Mouse (Mus musculus) right cerebral cortex, postnatal 10 days (tissue): ENCODE results near the gene Uba1.
"Not testable (repeated sequence)": the region's sequence is repeated elsewhere in the genome, so short reads cannot be mapped to it uniquely, and the experiment has no call there.

Experiments
- DNase-seq, 2 experiments: peaks; one replicate each; pipeline ENCODE4 v3.0.0; 2021; ENCODE audit warnings: low spot score in 2 of 2

Gene Uba1

DNA sequence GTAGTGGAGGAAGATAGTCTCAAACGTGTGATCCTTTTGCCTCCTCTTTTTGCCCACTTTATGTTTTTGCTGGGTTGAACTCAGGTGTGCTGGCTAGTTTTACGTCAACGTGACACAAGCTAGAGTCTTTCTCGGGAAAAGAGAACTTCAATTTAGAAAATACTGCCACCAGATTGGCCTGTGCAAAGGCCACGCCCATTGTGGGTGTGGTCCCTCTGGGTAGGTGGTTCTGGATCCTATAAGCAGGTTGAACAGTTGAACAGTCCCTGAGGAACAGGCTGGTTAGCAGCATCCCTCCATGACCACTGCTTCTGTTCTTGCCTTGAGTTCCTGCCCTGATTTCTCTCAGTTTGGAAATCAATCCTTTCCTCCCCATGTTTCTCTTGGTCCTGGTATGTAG, 70.6 kb downstream of the Uba1 start:
- no peak for DNase-seq

DNA sequence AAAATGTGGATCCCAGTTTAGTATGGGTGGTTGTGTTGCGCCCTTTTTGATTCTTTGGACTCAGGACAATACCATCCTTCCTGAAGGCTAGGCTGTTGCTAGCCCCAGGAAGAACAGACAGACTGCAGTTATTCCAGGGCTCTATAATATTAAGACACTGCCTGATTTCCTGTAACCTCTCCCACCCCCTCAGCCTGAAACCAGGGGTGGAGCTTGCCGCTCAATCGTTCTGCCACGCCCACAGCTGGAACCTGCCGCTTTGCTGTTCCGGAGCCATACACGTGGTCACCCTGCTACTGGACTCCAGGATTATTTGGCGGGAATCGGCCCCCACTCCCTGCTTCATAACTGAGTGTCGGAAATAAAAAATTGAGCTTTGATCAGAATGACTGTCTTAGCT, 71.9 kb downstream of the Uba1 start:
- not testable (repeated sequence) for DNase-seq
